Mouse (Mus musculus) kidney, postnatal 0 days (tissue): ENCODE measurements at regions not wholly inside any gene's neighbourhood (a gene's known extent, or its start where the extent isn't known, plus 50 kb on each side); places are given as distances from the start of the nearest gene placed in this dataset.

Experiments
- ATAC-seq: fragments of 200-750 bp; cut with Nextera tagmentation; replicated peaks from 2 replicates; pipeline ENCODE4 v1.8.0; 2017; ENCODE audit warnings: low read depth, moderate number of reproducible peaks, moderate TSS enrichment, moderate library complexity; ENCODE audit not compliant: low FRiP score
- DNase-seq: peaks from one replicate; pipeline ENCODE4 v3.0.0-alpha.2; 2016; ENCODE audit warnings: low spot score
- H3K27ac ChIP-seq: fragments of 300-500 bp; sonication (generic); 2 replicates; pipeline ENCODE4 v1.5.1; 2014; ENCODE audit warnings: mild to moderate bottlenecking
- H3K27me3 ChIP-seq: fragments of 300-500 bp; sonication (generic); 2 replicates; pipeline ENCODE4 v1.6.1; 2014; ENCODE audit warnings: low read length, mixed read lengths; ENCODE audit not compliant: insufficient read depth
- H3K36me3 ChIP-seq: fragments of 300-500 bp; sonication (generic); 2 replicates; pipeline ENCODE4 v1.6.1; 2014; ENCODE audit warnings: low read length, mixed read lengths; ENCODE audit not compliant: insufficient read depth
- H3K4me1 ChIP-seq: fragments of 300-500 bp; sonication (generic); replicated peaks from 2 replicates; pipeline ENCODE4 v1.6.1; 2014; ENCODE audit warnings: antibody characterized with exemption, low read length, mixed read lengths; ENCODE audit not compliant: insufficient read depth
- H3K4me2 ChIP-seq: fragments of 300-500 bp; sonication (generic); 2 replicates; pipeline ENCODE4 v1.6.1; 2014; ENCODE audit warnings: mild to moderate bottlenecking, low read length, moderate library complexity, mixed read lengths
- H3K4me3 ChIP-seq: fragments of 300-500 bp; sonication (generic); replicated peaks from 2 replicates; pipeline ENCODE4 v1.5.1; 2014; ENCODE audit warnings: low read depth, low read length
- H3K9ac ChIP-seq: fragments of 300-500 bp; sonication (generic); 2 replicates; pipeline ENCODE4 v1.6.1; 2014; ENCODE audit warnings: low read depth, low read length
- H3K9me3 ChIP-seq: fragments of 300-500 bp; sonication (generic); replicated peaks from 2 replicates; pipeline ENCODE4 v1.6.1; 2016; ENCODE audit warnings: low read length, inconsistent platforms, mixed read lengths
- CTCF ChIP-seq: IDR thresholded peaks from 2 replicates; pipeline ENCODE4 v1.5.1; 2016; ENCODE audit warnings: antibody characterized with exemption, low read depth, mild to moderate bottlenecking, moderate library complexity
- WGBS: fragments of 180-500 bp; shearing (Covaris S2); extraction: QIAGEN DNeasy Blood & Tissue Kit; methylation state at CpG from one replicate; pipeline ENCODE4 v1.1.7; 2014; 5-methylcytosine and 5-hydroxymethylcytosine counted together

- no peak overlapping the region for H3K27ac ChIP-seq
- no peak for DNase-seq
- H3K9me3 ChIP-seq: no peaks in the 10 kb centered on the region
- no peak for TF ChIP-seq CTCF
- no peak overlapping the region for H3K4me3 ChIP-seq
- no peaks in the 10 kb centered on the region for H3K4me1 ChIP-seq
- 80% methylated on average over 5 of the region's 5 CpGs for WGBS
- no peaks in the 10 kb centered on the region for H3K36me3 ChIP-seq
- H3K9ac ChIP-seq: no peak overlapping the region
- ATAC-seq: no peak
- H3K27me3 ChIP-seq: no peaks in the 10 kb centered on the region
- no peak overlapping the region for H3K4me2 ChIP-seq
These were observed 170.2 kb downstream of the Adck1 start for GRCm38 (mm10) chr12:88530450-88531143.

GRCm38 (mm10) chr12:88532261-88532973, 172.1 kb downstream of the Adck1 start:
- ATAC-seq (no peak), DNase-seq (no peak)
- Histone ChIP-seq H3K27me3 (no peaks in the 10 kb centered on the region), H3K27ac (no peak overlapping the region), H3K4me1 (no peaks in the 10 kb centered on the region), H3K36me3 (no peaks in the 10 kb centered on the region), H3K9ac (no peak overlapping the region), H3K4me3 (no peak overlapping the region), H3K9me3 (no peaks in the 10 kb centered on the region), H3K4me2 (no peak overlapping the region)
- WGBS: 50% methylated on average over 8 of the region's 8 CpGs
- no peak for TF ChIP-seq CTCF

GRCm38 (mm10) chr12:88551856-88552255, 170.8 kb upstream of the Nrxn3 start:
- no peak for ATAC-seq
- Histone ChIP-seq H3K27me3 (no peaks in the 10 kb centered on the region), H3K4me1 (no peaks in the 10 kb centered on the region), H3K9me3 (no peaks in the 10 kb centered on the region), H3K27ac (no peak overlapping the region), H3K4me2 (no peak overlapping the region), H3K4me3 (no peak overlapping the region), H3K9ac (no peak overlapping the region), H3K36me3 (no peaks in the 10 kb centered on the region)
- 52% methylated on average over 1 of the region's 1 CpGs for WGBS
- DNase-seq: no peak
- no peak for TF ChIP-seq CTCF

- no peaks in the 10 kb centered on the region for H3K27me3 ChIP-seq
- H3K4me2 ChIP-seq: no peak overlapping the region
- no peak overlapping the region for H3K4me3 ChIP-seq
- no peaks in the 10 kb centered on the region for H3K4me1 ChIP-seq
- H3K9ac ChIP-seq: no peak overlapping the region
- no peaks in the 10 kb centered on the region for H3K36me3 ChIP-seq
- no peaks in the 10 kb centered on the region for H3K9me3 ChIP-seq
- ATAC-seq: no peak
- no peak for DNase-seq
- TF ChIP-seq CTCF: no peak
- no peak overlapping the region for H3K27ac ChIP-seq
- 76% methylated on average over 2 of the region's 2 CpGs for WGBS
These were observed 167.2 kb upstream of the Nrxn3 start for GRCm38 (mm10) chr12:88555475-88555874.

GRCm38 (mm10) chr12:88558036-88558435, 164.6 kb upstream of the Nrxn3 start:
- no peak for TF ChIP-seq CTCF
- no peaks in the 10 kb centered on the region for H3K9me3 ChIP-seq
- ATAC-seq (no peak), DNase-seq (no peak)
- H3K36me3 ChIP-seq: no peaks in the 10 kb centered on the region
- H3K4me2 ChIP-seq: no peak overlapping the region
- no peaks in the 10 kb centered on the region for H3K4me1 ChIP-seq
- 73% methylated on average over 3 of the region's 3 CpGs for WGBS
- H3K27me3 ChIP-seq: no peaks in the 10 kb centered on the region
- H3K4me3 ChIP-seq: no peak overlapping the region
- H3K9ac ChIP-seq: no peak overlapping the region
- no peak overlapping the region for H3K27ac ChIP-seq

- H3K27me3 ChIP-seq: no peaks in the 10 kb centered on the region
- ATAC-seq: no peak
These were observed 142.7 kb upstream of the Nrxn3 start for GRCm38 (mm10) chr12:88579974-88580373.

More at GRCm38 (mm10) chr12:88579974-88580373, 142.7 kb upstream of the Nrxn3 start:
- Histone ChIP-seq H3K4me3 (no peak overlapping the region), H3K4me2 (no peak overlapping the region), H3K27ac (no peak overlapping the region), H3K36me3 (no peaks in the 10 kb centered on the region), H3K4me1 (no peaks in the 10 kb centered on the region), H3K9ac (no peak overlapping the region), H3K9me3 (no peaks in the 10 kb centered on the region)
- peak; percentile 27 for DNase-seq
- peak; percentile 35; the same call in 1 of the 2 replicates for TF ChIP-seq CTCF
- WGBS: 14% methylated on average over 8 of the region's 8 CpGs
